ENCODE assay signal across 8 mouse cellular contexts in the genomic region with DNA sequence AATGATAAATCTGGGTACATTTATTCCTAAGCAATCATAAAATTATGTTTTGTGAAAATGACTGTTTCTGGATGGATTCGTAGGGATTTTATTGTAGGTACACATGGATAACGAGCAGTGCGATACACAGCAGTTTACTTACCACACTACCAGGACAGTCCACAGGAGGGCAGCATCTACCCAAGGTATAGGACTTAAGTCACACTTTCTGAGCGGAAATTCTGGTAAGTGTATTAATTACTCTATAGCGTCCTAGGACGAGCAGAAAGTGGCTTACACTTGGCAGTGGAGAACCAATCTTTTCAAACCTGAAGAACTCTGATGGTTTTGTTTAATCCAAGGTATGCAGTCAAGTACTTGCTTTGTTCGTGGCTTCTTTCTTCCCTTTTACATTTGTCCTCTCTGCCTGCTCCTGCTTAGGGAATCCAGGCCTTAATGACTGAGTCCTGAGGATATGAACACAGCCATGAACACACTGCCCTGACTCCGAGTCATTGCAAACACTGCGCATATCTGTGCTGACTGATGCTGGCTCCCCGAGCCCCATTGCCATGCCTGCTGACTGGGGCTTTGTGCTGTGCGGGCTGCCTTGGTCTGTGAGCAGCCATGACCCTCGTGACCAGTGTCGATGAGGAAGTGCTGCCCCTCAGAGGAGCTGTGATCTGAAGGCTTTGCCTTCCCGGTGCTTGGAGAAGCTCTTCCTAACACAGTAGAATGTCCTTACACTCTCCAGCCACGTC.
DNase-seq lines count a peak whose midpoint lies in the region; ATAC-seq and TF ChIP-seq lines count a peak whose summit lies in the region.

No protein-coding gene starts in this region.

- WGBS in forebrain, embryonic 15.5 days, result 13% methylated on average over 15 of the region's 15 CpGs
- WGBS in liver, postnatal 0 days (ENCODE audit: insufficient replicate concordance), result 15% methylated on average over 15 of the region's 15 CpGs
- 9% methylated on average over 15 of the region's 15 CpGs for WGBS in neural tube, embryonic 13.5 days

- no peaks in the 10 kb centered on the region for H3K27me3 ChIP-seq in G1E (ENCODE audit: insufficient read depth, low read length)
- H3K27me3 ChIP-seq in forebrain, embryonic 15.5 days, result no peaks in the 10 kb centered on the region
- no peaks in the 10 kb centered on the region for H3K27me3 ChIP-seq in liver, postnatal 0 days (ENCODE audit: insufficient read depth, low read length)
- no peaks in the 10 kb centered on the region for H3K27me3 ChIP-seq in neural tube, embryonic 13.5 days
- H3K27me3 ChIP-seq in testis, adult 2 months (ENCODE audit: control insufficient read depth, insufficient read depth, low read length), result no peaks in the 10 kb centered on the region

- peak overlapping the region; percentile 54; the same call in 1 of the 2 replicates for H3K27ac ChIP-seq in forebrain, embryonic 15.5 days (replicated peaks)
- peak overlapping the region; percentile 57 for H3K27ac ChIP-seq in liver, postnatal 0 days (ENCODE audit: low read depth)
- peak overlapping the region; percentile 84 for H3K27ac ChIP-seq in neural tube, embryonic 13.5 days (replicated peaks)
- no peak overlapping the region for H3K27ac ChIP-seq in testis, adult 2 months (ENCODE audit: control insufficient read depth, insufficient read depth, low read depth, low read length)

- H3K9ac ChIP-seq in forebrain, embryonic 15.5 days (replicated peaks), result no peak overlapping the region
- peak overlapping the region; percentile 48; the same call in 1 of the 2 replicates for H3K9ac ChIP-seq in liver, postnatal 0 days (replicated peaks)
- H3K9ac ChIP-seq in neural tube, embryonic 13.5 days, result peak overlapping the region; percentile 59

- H3K4me2 ChIP-seq in forebrain, embryonic 15.5 days (replicated peaks), result peak overlapping the region; percentile 14; the same call in 1 of the 2 replicates
- peak overlapping the region; percentile 64 for H3K4me2 ChIP-seq in liver, postnatal 0 days (ENCODE audit: low read depth, low read length)
- H3K4me2 ChIP-seq in neural tube, embryonic 13.5 days, result peak overlapping the region; percentile 47

- TF ChIP-seq EP300 in liver, postnatal 0 days (IDR thresholded peaks at IDR 0.05; ENCODE audit: low read depth), result no peak

- peak overlapping the region; percentile 24; the same call in 1 of the 2 replicates for H3K4me3 ChIP-seq in G1E (ENCODE audit: low read depth, low read length)
- no peak overlapping the region for H3K4me3 ChIP-seq in forebrain, embryonic 15.5 days
- H3K4me3 ChIP-seq in liver, postnatal 0 days (ENCODE audit: low read depth, low read length), result peak overlapping the region; percentile 27
- H3K4me3 ChIP-seq in neural tube, embryonic 13.5 days, result peak overlapping the region; percentile 17
- no peak overlapping the region; the same call in 1 of the 2 replicates for H3K4me3 ChIP-seq in testis, adult 2 months (ENCODE audit: control insufficient read depth, low read depth, low read length)

- no peak for TF ChIP-seq POLR2A in testis, adult 2 months (IDR thresholded peaks at IDR 0.05; ENCODE audit: control insufficient read depth, low read depth, low read length)

- no peak; the same call in 1 of the 2 replicates for ATAC-seq in G1E (ENCODE audit: extremely low read depth, insufficient number of reproducible peaks, low FRiP score, poor library complexity, severe bottlenecking)
- peak; percentile 85 for ATAC-seq in forebrain, embryonic 15.5 days (replicated peaks)
- peak; percentile 80 for ATAC-seq in liver, postnatal 0 days
- peak; percentile 88 for ATAC-seq in neural tube, embryonic 13.5 days (ENCODE audit: low read depth)

- H3K4me1 ChIP-seq in G1E (ENCODE audit: insufficient read depth, low read depth, low read length), result no peaks in the 10 kb centered on the region
- peaks cover 4% of the 10 kb centered on the region for H3K4me1 ChIP-seq in forebrain, embryonic 15.5 days
- peaks cover 4% of the 10 kb centered on the region; the same call in 1 of the 2 replicates for H3K4me1 ChIP-seq in liver, postnatal 0 days (ENCODE audit: insufficient read depth)
- H3K4me1 ChIP-seq in neural tube, embryonic 13.5 days (replicated peaks), result peaks cover 14% of the 10 kb centered on the region
- H3K4me1 ChIP-seq in testis, adult 2 months (ENCODE audit: control insufficient read depth, insufficient read depth, low read length), result 0 out of 2 replicates have a peak, but pooled peaks cover 2% of the 10 kb centered on the region

- DNase-seq in G1E (ENCODE audit: low spot score), result no peak
- DNase-seq in cerebellum, adult 18-20 months, result peak; percentile 78 to 80
- DNase-seq in heart, postnatal 25 days (ENCODE audit: low spot score), result peak; percentile 29
- peak; percentile 90 for DNase-seq in layer of hippocampus, adult 11-12 months (ENCODE audit: low spot score)
- DNase-seq in liver, postnatal 0 days, result peak; percentile 86

- peak; percentile 22; the same call in 1 of the 2 replicates for TF ChIP-seq CTCF in G1E (IDR thresholded peaks at IDR 0.05; ENCODE audit: low read depth, low read length)
- peak; percentile 91 for TF ChIP-seq CTCF in liver, postnatal 0 days (IDR thresholded peaks at IDR 0.05; ENCODE audit: low read depth)
- TF ChIP-seq CTCF in testis, adult 2 months (IDR thresholded peaks at IDR 0.05; ENCODE audit: control insufficient read depth, insufficient read depth, insufficient replicate concordance, low read depth, low read length), result peak; percentile 39; the same call in 1 of the 2 replicates

- H3K9me3 ChIP-seq in G1E (replicated peaks), result peaks cover 58% of the 10 kb centered on the region
- no peaks in the 10 kb centered on the region for H3K9me3 ChIP-seq in forebrain, embryonic 15.5 days
- no peaks in the 10 kb centered on the region for H3K9me3 ChIP-seq in liver, postnatal 0 days (ENCODE audit: low read length)
- no peaks in the 10 kb centered on the region for H3K9me3 ChIP-seq in neural tube, embryonic 13.5 days

- intact Hi-C loops in heart, postnatal 25 days (cut with DNase I), result loop anchor here (1.0 to 10.0 kb wide), 3 partner anchors 310 to 1096 kb away; a partner anchor contains a TSS

- H3K36me3 ChIP-seq in G1E (replicated peaks), result no peaks in the 10 kb centered on the region
- H3K36me3 ChIP-seq in forebrain, embryonic 15.5 days, result no peaks in the 10 kb centered on the region
- H3K36me3 ChIP-seq in liver, postnatal 0 days (replicated peaks; ENCODE audit: insufficient read depth, low read length), result no peaks in the 10 kb centered on the region
- no peaks in the 10 kb centered on the region for H3K36me3 ChIP-seq in neural tube, embryonic 13.5 days
- no peaks in the 10 kb centered on the region for H3K36me3 ChIP-seq in testis, adult 2 months (ENCODE audit: control insufficient read depth, insufficient read depth, low read length)

Comparison
In these comparisons a context has a peak if more than half of its experiments do, and no peak if none do; other contexts are left out.
1. H3K4me3 ChIP-seq: peak in G1E (single experiment), liver, postnatal 0 days (single experiment) and neural tube, embryonic 13.5 days (single experiment); none in forebrain, embryonic 15.5 days (single experiment) and testis, adult 2 months (single experiment).
2. CTCF ChIP-seq: peak in every context shown above with its lines; median percentile 91 in liver, postnatal 0 days; 39 in testis, adult 2 months; 22 in G1E.
3. H3K4me2 ChIP-seq: peak in every context shown above with its lines; median percentile 64 in liver, postnatal 0 days; 47 in neural tube, embryonic 13.5 days; 14 in forebrain, embryonic 15.5 days.